Mouse (Mus musculus) hindbrain, embryonic 13.5 days (tissue): ENCODE data around the gene Rasd2. TPM values are rescaled to one million over a fixed set of nuclear protein-coding genes. Genes with fewer than 3 reads are reported as not detected.

Source experiments
- ATAC-seq: fragments of 200-750 bp; cut with Nextera tagmentation; 2 replicates; pipeline ENCODE4 v1.8.0; 2017; ENCODE audit warnings: moderate TSS enrichment; ENCODE audit not compliant: low FRiP score
- H3K27ac ChIP-seq: fragments of 300-500 bp; sonication (generic); 2 replicates; pipeline ENCODE4 v1.5.1; 2015; ENCODE audit warnings: inconsistent platforms, mild to moderate bottlenecking, moderate library complexity
- H3K27me3 ChIP-seq: fragments of 300-500 bp; sonication (generic); 2 replicates; pipeline ENCODE4 v1.6.1; 2015; ENCODE audit warnings: mild to moderate bottlenecking, inconsistent platforms
- H3K36me3 ChIP-seq: fragments of 300-500 bp; sonication (generic); 2 replicates; pipeline ENCODE4 v1.6.1; 2015; ENCODE audit warnings: mild to moderate bottlenecking, inconsistent platforms
- H3K4me1 ChIP-seq: fragments of 300-500 bp; sonication (generic); replicated peaks from 2 replicates; pipeline ENCODE4 v1.6.1; 2015; ENCODE audit warnings: inconsistent platforms
- H3K4me2 ChIP-seq: fragments of 300-500 bp; sonication (generic); 2 replicates; pipeline ENCODE4 v1.6.1; 2015; ENCODE audit warnings: inconsistent platforms, mild to moderate bottlenecking, moderate library complexity
- H3K4me3 ChIP-seq: fragments of 300-500 bp; sonication (generic); 2 replicates; pipeline ENCODE4 v1.5.1; 2015; ENCODE audit warnings: mild to moderate bottlenecking, inconsistent platforms
- H3K9ac ChIP-seq: fragments of 300-500 bp; sonication (generic); 2 replicates; pipeline ENCODE4 v1.6.1; 2015; ENCODE audit warnings: mild to moderate bottlenecking, inconsistent platforms
- H3K9me3 ChIP-seq: fragments of 300-500 bp; sonication (generic); 2 replicates; pipeline ENCODE4 v1.6.1; 2016; ENCODE audit warnings: inconsistent platforms
- WGBS: fragments of 180-500 bp; shearing (Covaris S2); methylation state at CpG from one replicate; pipeline ENCODE4 v1.1.7; 2015; 5-methylcytosine and 5-hydroxymethylcytosine counted together
- polyA plus RNA-seq: library from polyadenylated mRNA; unstranded; fragments of >200 nt; fragmentation: Nextera tagmentation; extraction: Ambion mirVana; gene quantifications from 2 replicates; pipeline ENCODE4 v1.2.1, GENCODE M21; 2015

Gene Rasd2
- polyA plus RNA-seq, 1 experiment from 2014 or later = 2.1 TPM

- H3K4me1 ChIP-seq = no peaks in the 10 kb centered on the region
- 68% methylated on average over 4 of the region's 4 CpGs for WGBS
- H3K36me3 ChIP-seq = no peaks in the 10 kb centered on the region
- no peak overlapping the region for H3K9ac ChIP-seq
- H3K9me3 ChIP-seq = no peaks in the 10 kb centered on the region
- H3K4me2 ChIP-seq = no peak overlapping the region
- H3K27me3 ChIP-seq = no peaks in the 10 kb centered on the region
- no peak overlapping the region for H3K4me3 ChIP-seq
- no peak for ATAC-seq
- H3K27ac ChIP-seq = no peak overlapping the region
Observed at GRCm38 (mm10) chr8:75233915-75234554, 20.3 kb downstream of the Rasd2 start.

GRCm38 (mm10) chr8:75247331-75247730 is 33.6 kb downstream of the Rasd2 start:
- no peaks in the 10 kb centered on the region for H3K4me1 ChIP-seq
- H3K27ac ChIP-seq = no peak overlapping the region
- H3K4me3 ChIP-seq = no peak overlapping the region
- peaks cover 9% of the 10 kb centered on the region; the same call in 1 of the 2 replicates for H3K9me3 ChIP-seq
- ATAC-seq = no peak
- H3K4me2 ChIP-seq = no peak overlapping the region
- H3K27me3 ChIP-seq = no peaks in the 10 kb centered on the region
- no peak overlapping the region for H3K9ac ChIP-seq
- 89% methylated on average over 15 of the region's 15 CpGs for WGBS
- H3K36me3 ChIP-seq = peaks cover 3% of the 10 kb centered on the region; the same call in 1 of the 2 replicates

GRCm38 (mm10) chr8:75249186-75249585 is 35.4 kb downstream of the Rasd2 start:
- Histone ChIP-seq H3K4me1 (no peaks in the 10 kb centered on the region), H3K9ac (no peak overlapping the region), H3K9me3 (peaks cover 9% of the 10 kb centered on the region; the same call in 1 of the 2 replicates), H3K4me2 (no peak overlapping the region), H3K27me3 (no peaks in the 10 kb centered on the region), H3K36me3 (peaks cover 3% of the 10 kb centered on the region; the same call in 1 of the 2 replicates), H3K4me3 (no peak overlapping the region), H3K27ac (no peak overlapping the region)
- no peak for ATAC-seq
- WGBS = 91% methylated on average over 4 of the region's 4 CpGs

- Histone ChIP-seq H3K4me1 (no peaks in the 10 kb centered on the region), H3K9me3 (0 out of 2 replicates have a peak, but pooled peaks cover 3% of the 10 kb centered on the region), H3K27ac (no peak overlapping the region), H3K27me3 (no peaks in the 10 kb centered on the region), H3K9ac (no peak overlapping the region), H3K4me2 (no peak overlapping the region), H3K36me3 (no peaks in the 10 kb centered on the region), H3K4me3 (no peak overlapping the region)
- no peak for ATAC-seq
- WGBS = 90% methylated on average over 3 of the region's 3 CpGs
Observed at GRCm38 (mm10) chr8:75254027-75254426, 40.3 kb downstream of the Rasd2 start.

- H3K9me3 ChIP-seq = 0 out of 2 replicates have a peak, but pooled peaks cover 3% of the 10 kb centered on the region
- no peak overlapping the region for H3K4me3 ChIP-seq
- H3K36me3 ChIP-seq = no peaks in the 10 kb centered on the region
- no peaks in the 10 kb centered on the region for H3K4me1 ChIP-seq
- H3K27me3 ChIP-seq = no peaks in the 10 kb centered on the region
- no peak overlapping the region for H3K9ac ChIP-seq
- H3K27ac ChIP-seq = no peak overlapping the region
- no peak for ATAC-seq
- WGBS = 92% methylated on average over 3 of the region's 3 CpGs
- no peak overlapping the region for H3K4me2 ChIP-seq
Observed at GRCm38 (mm10) chr8:75255635-75256034, 41.9 kb downstream of the Rasd2 start.

DNA sequence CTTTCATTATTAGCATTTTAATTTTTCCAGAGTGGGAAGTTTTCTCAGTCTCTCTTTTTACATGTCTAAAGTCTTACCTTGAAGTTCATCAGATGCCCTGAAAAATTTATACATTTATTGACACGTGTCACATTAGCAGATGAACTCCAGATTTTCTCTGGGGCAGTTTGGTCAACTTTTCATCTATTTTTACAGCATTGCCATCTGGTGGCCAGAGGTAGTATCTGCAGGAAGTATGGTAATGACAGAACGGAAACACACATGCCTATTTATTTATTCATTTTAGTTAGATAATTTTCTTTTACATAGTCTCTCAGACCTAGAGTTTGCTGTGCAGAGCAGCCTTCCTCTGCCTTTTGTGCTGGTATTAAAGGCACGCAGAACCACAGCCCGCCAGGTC is 58.4 kb downstream of the Rasd2 start:
- Histone ChIP-seq H3K36me3 (no peaks in the 10 kb centered on the region), H3K27me3 (no peaks in the 10 kb centered on the region), H3K9me3 (no peaks in the 10 kb centered on the region), H3K4me2 (no peak overlapping the region), H3K4me1 (no peaks in the 10 kb centered on the region), H3K4me3 (no peak overlapping the region), H3K9ac (no peak overlapping the region), H3K27ac (no peak overlapping the region)
- 40% methylated on average over 4 of the region's 4 CpGs for WGBS
- ATAC-seq = no peak

Other genes starting within 250 kb of the Rasd2 start
- gene Hmgxb4, start 220.6 kb upstream of the Rasd2 start, polyA plus RNA-seq = 40.7 and 42.0 TPM in 2 replicates
- 27.3 and 30.1 TPM in 2 replicates for gene Tom1, start 180.2 kb upstream of the Rasd2 start, polyA plus RNA-seq
- gene Hmox1, start 120.3 kb upstream of the Rasd2 start, polyA plus RNA-seq = 13.7 and 16.6 TPM in 2 replicates
- 41.2 and 42.7 TPM in 2 replicates for gene Mcm5, start 104.4 kb upstream of the Rasd2 start, polyA plus RNA-seq
- 0.17 TPM in 1 of 2 replicates, not detected in the other for gene Gm10358, start 192.6 kb downstream of the Rasd2 start, polyA plus RNA-seq
- gene Iqcm, start 234.8 kb downstream of the Rasd2 start, polyA plus RNA-seq = not detected in 2 replicates